Mouse (Mus musculus) testis, adult 2 months (tissue): ENCODE measurements around the gene Vdr. TPM values are rescaled to one million over a fixed set of nuclear protein-coding genes. Genes with fewer than 3 reads are reported as not detected.
"Not testable (repeated sequence)": the region's sequence is repeated elsewhere in the genome, so short reads cannot be mapped to it uniquely, and the experiment has no call there.

Source experiments
- H3K27ac ChIP-seq: fragments of 200-500 bp; 2 replicates; pipeline ENCODE4 v1.5.1; 2012; ENCODE audit warnings: low read depth, low read length; ENCODE audit not compliant: control insufficient read depth, insufficient read depth
- H3K27me3 ChIP-seq: fragments of 200-500 bp; 2 replicates; pipeline ENCODE4 v1.6.1; 2012; ENCODE audit warnings: mild to moderate bottlenecking, low read length, moderate library complexity; ENCODE audit not compliant: control insufficient read depth, insufficient read depth
- H3K36me3 ChIP-seq: fragments of 200-500 bp; 2 replicates; pipeline ENCODE4 v1.6.1; 2012; ENCODE audit warnings: mild to moderate bottlenecking, low read length; ENCODE audit not compliant: control insufficient read depth, insufficient read depth
- H3K4me1 ChIP-seq: fragments of 200-500 bp; 2 replicates; pipeline ENCODE4 v1.6.1; 2012; ENCODE audit warnings: low read length; ENCODE audit not compliant: control insufficient read depth, insufficient read depth
- H3K4me3 ChIP-seq: fragments of 200-500 bp; 2 replicates; pipeline ENCODE4 v1.5.1; 2012; ENCODE audit warnings: low read depth, mild to moderate bottlenecking, low read length, moderate library complexity, mixed read lengths; ENCODE audit not compliant: control insufficient read depth
- CTCF ChIP-seq: fragments of 200-500 bp; IDR thresholded peaks from 2 replicates; pipeline ENCODE4 v1.5.1; 2012; ENCODE audit warnings: low read depth, mild to moderate bottlenecking, inconsistent platforms, low read length, moderate library complexity; ENCODE audit not compliant: control insufficient read depth, insufficient read depth, insufficient replicate concordance
- POLR2A ChIP-seq: fragments of 200-500 bp; IDR thresholded peaks from 2 replicates; pipeline ENCODE4 v1.6.1; 2012; ENCODE audit warnings: low read depth, mild to moderate bottlenecking, inconsistent platforms, low read length, moderate library complexity; ENCODE audit not compliant: control insufficient read depth
- polyA plus RNA-seq: library from polyadenylated mRNA; depleted of rRNA; stranded (reverse); fragments of >200 nt; gene quantifications from 2 replicates; pipeline ENCODE4 v1.2.3, GENCODE M21; 2012

Vdr gene
- polyA plus RNA-seq, 1 experiment, result 5.7 TPM

DNA sequence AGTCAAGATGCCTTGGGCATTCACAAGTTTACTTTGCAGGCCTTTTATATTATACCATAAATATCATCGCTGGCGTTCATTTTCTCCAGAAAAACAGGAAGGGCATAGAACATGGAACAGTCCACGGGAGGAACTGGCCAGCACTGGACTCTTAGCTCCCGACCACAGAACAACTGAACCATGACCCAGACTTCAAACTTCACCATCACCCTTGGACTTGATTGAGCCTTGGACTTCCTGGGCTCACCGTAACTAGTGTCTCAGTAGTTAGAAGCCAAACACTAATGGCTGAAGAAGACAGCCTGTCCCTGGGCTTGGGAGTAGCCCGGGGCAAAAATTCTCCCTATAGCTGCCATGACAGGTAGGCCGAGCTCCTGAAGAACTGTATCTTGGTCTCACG, 29.0 kb downstream of the Vdr start:
- H3K27me3 ChIP-seq, result no peaks in the 10 kb centered on the region
- H3K4me1 ChIP-seq, result no peaks in the 10 kb centered on the region
- H3K27ac ChIP-seq, result no peak overlapping the region
- no peak for TF ChIP-seq POLR2A
- TF ChIP-seq CTCF, result no peak
- no peaks in the 10 kb centered on the region for H3K36me3 ChIP-seq
- no peak overlapping the region for H3K4me3 ChIP-seq

DNA sequence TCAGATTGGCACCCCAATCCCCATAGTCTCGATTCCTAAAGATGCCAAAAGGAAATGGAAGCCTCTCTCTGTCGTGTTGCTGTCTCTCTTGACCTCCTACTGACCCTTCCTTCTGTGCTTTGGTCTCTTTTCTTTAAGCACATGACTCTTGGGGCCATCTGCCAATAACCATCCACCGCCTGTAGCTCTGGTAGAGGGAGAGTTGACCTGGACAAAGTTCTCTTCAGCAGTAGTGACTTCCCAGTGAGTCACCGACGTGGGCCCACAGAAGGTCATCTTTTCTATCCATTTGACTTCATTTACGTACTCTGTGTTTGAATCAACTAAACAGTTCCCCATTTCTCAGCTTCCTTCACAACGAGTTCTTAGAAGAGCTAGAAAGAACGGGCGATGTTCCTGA, 30.0 kb downstream of the Vdr start:
- no peak for TF ChIP-seq CTCF
- TF ChIP-seq POLR2A, result no peak
- Histone ChIP-seq H3K4me3 (no peak overlapping the region), H3K4me1 (no peaks in the 10 kb centered on the region), H3K27me3 (no peaks in the 10 kb centered on the region), H3K36me3 (no peaks in the 10 kb centered on the region), H3K27ac (no peak overlapping the region)

DNA sequence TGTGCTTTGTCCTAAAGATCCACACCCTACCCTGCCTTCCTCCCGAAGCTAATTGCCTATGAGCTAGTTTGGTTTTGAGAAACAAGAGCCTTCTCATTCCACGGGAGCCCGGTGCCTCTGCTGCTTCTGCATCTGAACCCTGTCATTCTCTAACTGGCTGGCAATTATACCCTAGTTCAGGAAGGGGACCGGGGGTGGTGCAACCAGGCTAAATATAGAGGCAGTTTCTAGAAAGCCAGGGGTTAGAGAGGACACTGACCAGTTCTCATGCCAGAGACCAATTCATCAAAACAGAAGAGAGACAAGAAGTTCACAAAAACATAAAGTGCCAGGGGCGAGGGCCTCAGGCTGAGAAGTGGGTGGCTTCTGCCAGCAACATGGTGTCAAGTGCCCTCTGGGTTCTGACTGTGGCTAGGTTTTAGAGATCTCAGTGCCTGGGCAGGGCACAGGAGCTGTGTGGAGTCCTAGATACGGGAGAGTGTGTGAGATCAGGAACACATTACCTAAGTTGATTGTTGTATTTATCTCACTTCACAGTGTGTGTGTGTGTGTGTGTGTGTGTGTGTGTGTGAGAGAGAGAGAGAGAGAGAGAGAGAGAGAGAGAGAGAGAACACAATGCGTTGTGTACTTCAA, 31.6 kb downstream of the Vdr start:
- no peak overlapping the region for H3K4me3 ChIP-seq
- no peak overlapping the region for H3K27ac ChIP-seq
- no peak for TF ChIP-seq POLR2A
- no peak for TF ChIP-seq CTCF
- H3K27me3 ChIP-seq, result no peaks in the 10 kb centered on the region
- no peaks in the 10 kb centered on the region for H3K4me1 ChIP-seq
- no peaks in the 10 kb centered on the region for H3K36me3 ChIP-seq

DNA sequence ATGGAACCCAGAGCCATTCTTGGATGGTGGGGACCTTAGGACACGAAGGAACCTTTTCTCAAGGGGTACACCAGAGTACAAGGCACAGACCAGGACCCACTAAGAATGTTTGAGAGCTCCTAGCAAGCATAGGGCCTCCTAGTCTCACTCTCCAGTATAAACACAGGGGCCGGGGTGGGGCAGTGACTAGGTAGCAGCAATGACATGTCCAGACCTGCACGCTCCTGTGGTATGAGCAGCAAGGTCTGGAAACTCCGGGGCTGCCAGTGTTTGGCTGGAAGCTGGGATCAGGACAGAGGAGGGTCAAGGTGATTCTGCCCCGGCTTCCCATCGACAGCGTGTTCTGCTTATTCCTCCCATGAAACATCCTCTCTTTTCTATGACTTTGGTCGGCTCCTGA, 34.6 kb downstream of the Vdr start:
- H3K27ac ChIP-seq, result no peak overlapping the region
- H3K36me3 ChIP-seq, result no peaks in the 10 kb centered on the region
- H3K4me1 ChIP-seq, result no peaks in the 10 kb centered on the region
- H3K27me3 ChIP-seq, result no peaks in the 10 kb centered on the region
- H3K4me3 ChIP-seq, result no peak overlapping the region
- TF ChIP-seq CTCF (no peak), POLR2A (no peak)

DNA sequence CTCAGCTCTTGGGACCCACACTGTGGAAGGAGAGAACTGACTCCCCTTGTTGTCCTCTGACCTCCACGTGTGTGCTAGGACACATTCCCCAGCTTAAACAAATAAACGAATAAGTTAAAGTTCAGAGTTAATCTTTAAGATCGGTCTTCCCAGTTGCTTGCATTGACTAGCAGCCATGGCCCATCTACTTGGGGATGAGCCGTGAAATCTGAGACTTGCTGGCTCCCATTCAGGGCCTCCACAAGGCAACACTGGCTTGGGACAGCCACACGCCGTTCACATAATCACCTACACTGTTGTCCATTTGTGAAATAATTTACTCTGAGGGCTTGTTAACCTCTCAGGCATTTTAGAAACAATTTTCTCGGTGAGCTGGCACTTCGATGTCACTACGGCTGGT, 36.7 kb downstream of the Vdr start:
- Histone ChIP-seq H3K27ac (no peak overlapping the region), H3K4me1 (no peaks in the 10 kb centered on the region; the same call in 1 of the 2 replicates), H3K36me3 (no peaks in the 10 kb centered on the region), H3K4me3 (no peak overlapping the region), H3K27me3 (no peaks in the 10 kb centered on the region)
- TF ChIP-seq CTCF (no peak), POLR2A (no peak)

DNA sequence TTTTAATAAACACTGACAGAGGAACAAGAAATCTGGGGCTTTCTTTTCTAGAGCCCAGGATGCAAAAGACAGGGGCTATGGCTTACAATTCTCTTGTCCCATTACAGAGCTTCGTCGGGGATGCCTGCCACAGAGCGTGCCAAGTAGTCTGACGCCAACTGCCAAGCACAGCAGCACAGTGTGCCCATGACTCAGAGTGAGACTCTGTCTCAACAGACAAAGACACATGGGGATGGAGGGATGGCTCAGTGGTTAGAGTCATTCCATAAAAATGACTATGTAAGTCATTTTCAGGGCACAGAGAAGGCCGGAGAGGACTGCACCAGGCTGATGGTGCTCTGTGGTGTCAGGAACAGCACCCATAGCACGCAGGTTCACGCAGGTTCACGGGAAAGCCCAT, 38.3 kb downstream of the Vdr start:
- Histone ChIP-seq H3K27ac (no peak overlapping the region), H3K4me3 (no peak overlapping the region), H3K27me3 (no peaks in the 10 kb centered on the region), H3K36me3 (no peaks in the 10 kb centered on the region), H3K4me1 (no peaks in the 10 kb centered on the region; the same call in 1 of the 2 replicates)
- TF ChIP-seq POLR2A (no peak), CTCF (no peak)

DNA sequence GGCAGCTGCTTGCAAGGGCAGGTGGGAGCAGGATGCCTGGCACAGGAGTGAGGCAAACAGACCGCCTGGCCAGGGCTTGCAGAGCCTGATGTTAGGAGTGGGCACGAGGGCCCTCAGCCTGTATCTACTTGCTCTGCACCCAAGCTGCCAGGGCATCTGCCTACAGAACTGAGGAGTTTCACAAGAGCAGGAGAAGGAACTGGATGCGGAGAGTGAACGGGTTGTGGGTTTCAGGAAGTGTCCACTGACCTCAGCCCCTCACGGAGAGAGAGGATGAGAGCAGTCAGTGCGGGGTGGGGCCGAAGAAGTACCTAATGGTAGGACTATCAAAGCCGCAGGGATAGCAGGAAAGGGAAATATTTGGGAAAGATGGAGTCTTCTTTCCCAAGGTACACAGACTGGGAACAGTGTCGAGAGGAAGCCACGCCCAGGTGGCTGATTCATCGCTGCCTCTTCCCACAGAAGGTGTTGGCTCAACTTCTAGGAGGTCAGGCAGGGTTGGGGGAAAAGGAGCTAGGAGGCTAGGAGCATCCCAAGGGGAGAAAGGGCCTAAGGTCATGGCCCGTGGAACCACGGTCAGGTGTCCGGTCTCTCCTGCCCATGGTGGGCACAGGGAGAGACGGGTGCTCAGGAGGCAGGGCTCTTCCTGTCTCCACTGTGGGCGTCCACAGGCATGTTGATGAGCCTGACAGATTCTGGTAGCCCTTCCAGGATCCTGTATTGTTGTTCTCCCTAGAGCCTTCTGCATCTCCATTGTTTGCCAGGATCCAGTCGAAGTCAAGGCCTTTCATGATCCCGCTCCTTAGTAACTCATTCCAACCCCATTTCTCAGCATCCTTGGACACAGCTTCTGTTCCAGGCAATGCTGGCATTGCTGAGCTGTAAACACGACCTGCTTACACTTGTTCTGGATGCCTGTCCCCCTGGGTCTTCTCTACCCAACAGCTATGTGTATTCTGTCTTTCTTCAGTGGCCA, 39.1 kb downstream of the Vdr start:
- TF ChIP-seq CTCF, result no peak
- no peak for TF ChIP-seq POLR2A
- no peaks in the 10 kb centered on the region for H3K36me3 ChIP-seq
- H3K27me3 ChIP-seq, result no peaks in the 10 kb centered on the region
- no peak overlapping the region for H3K4me3 ChIP-seq
- no peaks in the 10 kb centered on the region; the same call in 1 of the 2 replicates for H3K4me1 ChIP-seq
- no peak overlapping the region for H3K27ac ChIP-seq

DNA sequence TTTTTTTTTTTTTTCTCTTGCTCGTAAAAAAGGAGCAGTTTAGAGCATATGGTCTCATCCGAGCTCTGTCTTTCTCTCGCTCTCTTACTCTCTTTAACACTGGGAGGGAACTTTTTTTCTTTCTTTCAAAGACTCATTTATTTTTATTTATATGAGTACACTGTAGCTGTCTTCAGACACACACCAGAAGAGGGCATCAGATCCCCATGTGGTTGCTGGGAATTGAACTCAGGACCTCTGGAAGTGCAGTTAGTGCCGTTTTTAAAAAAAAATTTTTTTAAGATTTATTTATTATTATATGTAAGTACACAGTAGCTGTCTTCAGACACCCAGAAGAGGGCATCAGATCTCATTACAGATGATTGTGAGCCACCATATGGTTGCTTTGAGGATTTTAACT, 40.3 kb downstream of the Vdr start:
- H3K36me3 ChIP-seq, H3K4me1 ChIP-seq, H3K4me3 ChIP-seq, H3K27ac ChIP-seq, H3K27me3 ChIP-seq: not testable (repeated sequence)
